Mouse (Mus musculus): ENCODE data around the gene Ovol3. TPM values are rescaled to one million over a fixed set of nuclear protein-coding genes. Genes with fewer than 3 reads are reported as not detected.

The Ovol3 gene
- polyA plus RNA-seq, 1 experiment from 2014 or later, result not detected

GRCm38 (mm10) chr7:30278911-30279310 is 43.4 kb upstream of the Ovol3 start:
- no peaks in the 10 kb centered on the region for H3K9me3 ChIP-seq (ENCODE audit: low read length)
- H3K9ac ChIP-seq (replicated peaks), result peak overlapping the region; percentile 77
- H3K27me3 ChIP-seq (ENCODE audit: insufficient read depth, low read length), result no peaks in the 10 kb centered on the region
- TF ChIP-seq EP300 (IDR thresholded peaks at IDR 0.05; ENCODE audit: low read depth) (no peak), CTCF (IDR thresholded peaks at IDR 0.05; ENCODE audit: low read depth) (no peak)
- DNase-seq (no peak), ATAC-seq (no peak)
- H3K27ac ChIP-seq (ENCODE audit: low read depth), result no peak overlapping the region
- H3K36me3 ChIP-seq (replicated peaks; ENCODE audit: insufficient read depth, low read length), result no peaks in the 10 kb centered on the region; the same call in 1 of the 2 replicates
- H3K4me3 ChIP-seq (ENCODE audit: low read depth, low read length), result peak overlapping the region; percentile 87
- H3K4me1 ChIP-seq (ENCODE audit: insufficient read depth), result peaks cover 15% of the 10 kb centered on the region
- 47% methylated on average over 2 of the region's 2 CpGs for WGBS (ENCODE audit: insufficient replicate concordance)
- peak overlapping the region; percentile 97 for H3K4me2 ChIP-seq (ENCODE audit: low read depth, low read length)

- no peaks in the 10 kb centered on the region for H3K27me3 ChIP-seq (ENCODE audit: insufficient read depth, low read length)
- no peak for DNase-seq
- ATAC-seq, result no peak
- no peak overlapping the region for H3K4me3 ChIP-seq (ENCODE audit: low read depth, low read length)
- no peak overlapping the region for H3K9ac ChIP-seq (replicated peaks)
- H3K4me2 ChIP-seq (ENCODE audit: low read depth, low read length), result no peak overlapping the region
- WGBS (ENCODE audit: insufficient replicate concordance), result 71% methylated on average over 6 of the region's 6 CpGs
- peaks cover 3% of the 10 kb centered on the region for H3K4me1 ChIP-seq (ENCODE audit: insufficient read depth)
- peaks cover 7% of the 10 kb centered on the region for H3K36me3 ChIP-seq (replicated peaks; ENCODE audit: insufficient read depth, low read length)
- H3K27ac ChIP-seq (ENCODE audit: low read depth), result no peak overlapping the region
- TF ChIP-seq EP300 (IDR thresholded peaks at IDR 0.05; ENCODE audit: low read depth) (no peak), CTCF (IDR thresholded peaks at IDR 0.05; ENCODE audit: low read depth) (no peak)
- H3K9me3 ChIP-seq (ENCODE audit: low read length), result no peaks in the 10 kb centered on the region
These were observed 38.9 kb upstream of the Ovol3 start for GRCm38 (mm10) chr7:30274383-30274782.

GRCm38 (mm10) chr7:30269641-30270040 is 34.1 kb upstream of the Ovol3 start:
- ATAC-seq (no peak), DNase-seq (no peak)
- no peak overlapping the region for H3K9ac ChIP-seq (replicated peaks)
- H3K36me3 ChIP-seq (replicated peaks; ENCODE audit: insufficient read depth, low read length), result peaks cover 12% of the 10 kb centered on the region; the same call in 1 of the 2 replicates
- 78% methylated on average over 4 of the region's 4 CpGs for WGBS (ENCODE audit: insufficient replicate concordance)
- no peak overlapping the region for H3K27ac ChIP-seq (ENCODE audit: low read depth)
- no peaks in the 10 kb centered on the region for H3K9me3 ChIP-seq (ENCODE audit: low read length)
- TF ChIP-seq EP300 (IDR thresholded peaks at IDR 0.05; ENCODE audit: low read depth) (no peak), CTCF (IDR thresholded peaks at IDR 0.05; ENCODE audit: low read depth) (no peak)
- H3K4me1 ChIP-seq (ENCODE audit: insufficient read depth), result no peaks in the 10 kb centered on the region
- no peak overlapping the region for H3K4me3 ChIP-seq (ENCODE audit: low read depth, low read length)
- no peak overlapping the region for H3K4me2 ChIP-seq (ENCODE audit: low read depth, low read length)
- no peaks in the 10 kb centered on the region for H3K27me3 ChIP-seq (ENCODE audit: insufficient read depth, low read length)

- Histone ChIP-seq H3K4me1 (ENCODE audit: insufficient read depth) (no peaks in the 10 kb centered on the region), H3K9ac (replicated peaks) (no peak overlapping the region), H3K27ac (ENCODE audit: low read depth) (no peak overlapping the region), H3K4me2 (ENCODE audit: low read depth, low read length) (no peak overlapping the region), H3K4me3 (ENCODE audit: low read depth, low read length) (no peak overlapping the region), H3K27me3 (ENCODE audit: insufficient read depth, low read length) (no peaks in the 10 kb centered on the region), H3K9me3 (ENCODE audit: low read length) (no peaks in the 10 kb centered on the region), H3K36me3 (replicated peaks; ENCODE audit: insufficient read depth, low read length) (peaks cover 17% of the 10 kb centered on the region)
- no peak for TF ChIP-seq CTCF (IDR thresholded peaks at IDR 0.05; ENCODE audit: low read depth)
- no peak for TF ChIP-seq EP300 (IDR thresholded peaks at IDR 0.05; ENCODE audit: low read depth)
- WGBS (ENCODE audit: insufficient replicate concordance), result 85% methylated on average over 3 of the region's 3 CpGs
- ATAC-seq, result no peak
- no peak for DNase-seq
These were observed 31.3 kb upstream of the Ovol3 start for GRCm38 (mm10) chr7:30266780-30267179.

GRCm38 (mm10) chr7:30265935-30266334 is 30.4 kb upstream of the Ovol3 start:
- TF ChIP-seq CTCF (IDR thresholded peaks at IDR 0.05; ENCODE audit: low read depth) (no peak), EP300 (IDR thresholded peaks at IDR 0.05; ENCODE audit: low read depth) (no peak)
- peaks cover 19% of the 10 kb centered on the region for H3K36me3 ChIP-seq (replicated peaks; ENCODE audit: insufficient read depth, low read length)
- H3K27me3 ChIP-seq (ENCODE audit: insufficient read depth, low read length), result no peaks in the 10 kb centered on the region
- ATAC-seq (no peak), DNase-seq (no peak)
- no peak overlapping the region for H3K27ac ChIP-seq (ENCODE audit: low read depth)
- H3K9me3 ChIP-seq (ENCODE audit: low read length), result no peaks in the 10 kb centered on the region
- WGBS (ENCODE audit: insufficient replicate concordance), result 86% methylated on average over 7 of the region's 7 CpGs
- H3K4me1 ChIP-seq (ENCODE audit: insufficient read depth), result no peaks in the 10 kb centered on the region
- H3K4me2 ChIP-seq (ENCODE audit: low read depth, low read length), result no peak overlapping the region
- no peak overlapping the region for H3K9ac ChIP-seq (replicated peaks)
- H3K4me3 ChIP-seq (ENCODE audit: low read depth, low read length), result no peak overlapping the region

GRCm38 (mm10) chr7:30265531-30265930 is 30.0 kb upstream of the Ovol3 start:
- H3K4me3 ChIP-seq (ENCODE audit: low read depth, low read length), result no peak overlapping the region
- DNase-seq (no peak), ATAC-seq (no peak)
- TF ChIP-seq EP300 (IDR thresholded peaks at IDR 0.05; ENCODE audit: low read depth) (no peak), CTCF (IDR thresholded peaks at IDR 0.05; ENCODE audit: low read depth) (no peak)
- H3K4me2 ChIP-seq (ENCODE audit: low read depth, low read length), result no peak overlapping the region
- peaks cover 18% of the 10 kb centered on the region for H3K36me3 ChIP-seq (replicated peaks; ENCODE audit: insufficient read depth, low read length)
- no peak overlapping the region for H3K27ac ChIP-seq (ENCODE audit: low read depth)
- 85% methylated on average over 5 of the region's 5 CpGs for WGBS (ENCODE audit: insufficient replicate concordance)
- H3K4me1 ChIP-seq (ENCODE audit: insufficient read depth), result no peaks in the 10 kb centered on the region
- H3K27me3 ChIP-seq (ENCODE audit: insufficient read depth, low read length), result no peaks in the 10 kb centered on the region
- H3K9ac ChIP-seq (replicated peaks), result no peak overlapping the region
- H3K9me3 ChIP-seq (ENCODE audit: low read length), result no peaks in the 10 kb centered on the region

- H3K27me3 ChIP-seq (ENCODE audit: insufficient read depth, low read length), result no peaks in the 10 kb centered on the region
- no peak for TF ChIP-seq CTCF (IDR thresholded peaks at IDR 0.05; ENCODE audit: low read depth)
- 38% methylated on average over 2 of the region's 2 CpGs for WGBS (ENCODE audit: insufficient replicate concordance)
- peak; percentile 23; the same call in 1 of the 2 replicates for ATAC-seq
- peak; percentile 24 for DNase-seq
- H3K4me1 ChIP-seq (ENCODE audit: insufficient read depth), result no peaks in the 10 kb centered on the region
- H3K36me3 ChIP-seq (replicated peaks; ENCODE audit: insufficient read depth, low read length), result peaks cover 18% of the 10 kb centered on the region
- H3K9me3 ChIP-seq (ENCODE audit: low read length), result no peaks in the 10 kb centered on the region
- no peak overlapping the region for H3K4me2 ChIP-seq (ENCODE audit: low read depth, low read length)
- H3K27ac ChIP-seq (ENCODE audit: low read depth), result no peak overlapping the region
- H3K4me3 ChIP-seq (ENCODE audit: low read depth, low read length), result no peak overlapping the region
- H3K9ac ChIP-seq (replicated peaks), result no peak overlapping the region
These were observed 29.5 kb upstream of the Ovol3 start for GRCm38 (mm10) chr7:30265041-30265440.

Measured in liver, postnatal 0 days (tissue).